Mouse (Mus musculus): ENCODE measurements around the gene Sprn. TPM values are rescaled to one million over a fixed set of nuclear protein-coding genes. Genes with fewer than 3 reads are reported as not detected.

The Sprn gene
- polyA plus RNA-seq (2015; fragmentation: Nextera tagmentation; extraction: Ambion mirVana): 24.9 and 28.2 TPM in 2 replicates

GRCm38 (mm10) chr7:140154218-140154927 lies at the start of gene Sprn:
TSS of gene Sprn (minus strand) at chr7:140154877.
- Histone ChIP-seq H3K9me3 (no peaks in the 10 kb centered on the region), H3K4me3 (peak within 1 kb of the TSS; percentile 49), H3K27ac (replicated peaks) (peak within 1 kb of the TSS; percentile 85), H3K9ac (peak within 1 kb of the TSS; percentile 54), H3K36me3 (no peaks in the 10 kb centered on the region), H3K27me3 (no peaks in the 10 kb centered on the region), H3K4me2 (peak within 1 kb of the TSS; percentile 87), H3K4me1 (replicated peaks) (peaks cover 25% of the 10 kb centered on the region)
- ATAC-seq (ENCODE audit: low FRiP score, low read depth): peak; percentile 83
- 3% methylated on average over 28 of the region's 28 CpGs for WGBS

GRCm38 (mm10) chr7:140201090-140201489 lies 46.4 kb upstream of the Sprn start:
- Histone ChIP-seq H3K4me3 (no peak overlapping the region), H3K9me3 (no peaks in the 10 kb centered on the region), H3K27ac (replicated peaks) (no peak overlapping the region), H3K4me1 (replicated peaks) (no peaks in the 10 kb centered on the region), H3K4me2 (no peak overlapping the region), H3K9ac (no peak overlapping the region), H3K27me3 (no peaks in the 10 kb centered on the region), H3K36me3 (no peaks in the 10 kb centered on the region)
- ATAC-seq (ENCODE audit: low FRiP score, low read depth): no peak
- 91% methylated on average over 4 of the region's 4 CpGs for WGBS

GRCm38 (mm10) chr7:140196002-140196401 lies 41.3 kb upstream of the Sprn start:
- Histone ChIP-seq H3K4me2 (no peak overlapping the region), H3K36me3 (no peaks in the 10 kb centered on the region), H3K9ac (no peak overlapping the region), H3K4me3 (no peak overlapping the region), H3K27ac (replicated peaks) (no peak overlapping the region), H3K4me1 (replicated peaks) (no peaks in the 10 kb centered on the region), H3K9me3 (no peaks in the 10 kb centered on the region), H3K27me3 (no peaks in the 10 kb centered on the region)
- WGBS: 82% methylated on average over 8 of the region's 8 CpGs
- ATAC-seq (ENCODE audit: low FRiP score, low read depth): no peak

DNA sequence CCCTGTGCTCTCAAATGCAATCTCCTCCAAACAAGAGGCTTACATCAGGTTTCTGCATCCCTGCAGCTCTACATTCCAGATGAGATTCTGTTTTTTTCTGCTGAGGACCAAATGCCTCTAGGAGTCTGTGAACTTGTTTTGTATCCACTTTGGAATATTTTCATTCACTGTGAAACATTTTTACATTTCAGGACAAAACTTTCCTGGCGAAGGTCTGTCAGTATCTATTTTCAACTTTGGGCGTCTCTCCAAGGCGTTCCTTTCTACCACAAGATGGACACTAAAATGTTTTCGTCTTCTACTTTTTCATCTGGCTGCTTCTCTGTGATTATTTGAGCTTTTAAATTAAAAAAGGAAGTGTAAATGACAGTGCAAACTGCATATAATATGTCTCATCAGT lies 39.4 kb upstream of the Sprn start:
- 91% methylated on average over 4 of the region's 4 CpGs for WGBS
- no peaks in the 10 kb centered on the region for H3K36me3 ChIP-seq
- H3K4me1 ChIP-seq (replicated peaks): no peaks in the 10 kb centered on the region
- H3K27ac ChIP-seq (replicated peaks): no peak overlapping the region
- H3K9me3 ChIP-seq: no peaks in the 10 kb centered on the region
- no peak overlapping the region for H3K4me2 ChIP-seq
- H3K4me3 ChIP-seq: no peak overlapping the region
- ATAC-seq (ENCODE audit: low FRiP score, low read depth): no peak
- H3K9ac ChIP-seq: no peak overlapping the region
- no peaks in the 10 kb centered on the region for H3K27me3 ChIP-seq

GRCm38 (mm10) chr7:140192851-140193250 lies 38.2 kb upstream of the Sprn start:
- no peak overlapping the region for H3K4me2 ChIP-seq
- no peaks in the 10 kb centered on the region for H3K27me3 ChIP-seq
- H3K4me3 ChIP-seq: no peak overlapping the region
- no peak overlapping the region for H3K9ac ChIP-seq
- no peaks in the 10 kb centered on the region for H3K4me1 ChIP-seq (replicated peaks)
- no peaks in the 10 kb centered on the region for H3K36me3 ChIP-seq
- ATAC-seq (ENCODE audit: low FRiP score, low read depth): no peak
- H3K9me3 ChIP-seq: no peaks in the 10 kb centered on the region
- no peak overlapping the region for H3K27ac ChIP-seq (replicated peaks)
- 79% methylated on average over 2 of the region's 2 CpGs for WGBS

GRCm38 (mm10) chr7:140192445-140192844 lies 37.8 kb upstream of the Sprn start:
- no peaks in the 10 kb centered on the region for H3K27me3 ChIP-seq
- no peak overlapping the region for H3K9ac ChIP-seq
- no peaks in the 10 kb centered on the region for H3K9me3 ChIP-seq
- ATAC-seq (ENCODE audit: low FRiP score, low read depth): no peak
- no peaks in the 10 kb centered on the region for H3K4me1 ChIP-seq (replicated peaks)
- no peak overlapping the region for H3K27ac ChIP-seq (replicated peaks)
- H3K4me3 ChIP-seq: no peak overlapping the region
- no peaks in the 10 kb centered on the region for H3K36me3 ChIP-seq
- 61% methylated on average over 2 of the region's 2 CpGs for WGBS
- no peak overlapping the region for H3K4me2 ChIP-seq

- no peaks in the 10 kb centered on the region for H3K27me3 ChIP-seq
- no peak for ATAC-seq (ENCODE audit: low FRiP score, low read depth)
- no peak overlapping the region for H3K27ac ChIP-seq (replicated peaks)
- no peak overlapping the region for H3K4me2 ChIP-seq
- no peaks in the 10 kb centered on the region for H3K36me3 ChIP-seq
- H3K9me3 ChIP-seq: no peaks in the 10 kb centered on the region
- H3K4me3 ChIP-seq: no peak overlapping the region
- H3K9ac ChIP-seq: no peak overlapping the region
- 88% methylated on average over 1 of the region's 1 CpGs for WGBS
- H3K4me1 ChIP-seq (replicated peaks): no peaks in the 10 kb centered on the region
These were observed 35.8 kb upstream of the Sprn start for GRCm38 (mm10) chr7:140190435-140190834.

DNA sequence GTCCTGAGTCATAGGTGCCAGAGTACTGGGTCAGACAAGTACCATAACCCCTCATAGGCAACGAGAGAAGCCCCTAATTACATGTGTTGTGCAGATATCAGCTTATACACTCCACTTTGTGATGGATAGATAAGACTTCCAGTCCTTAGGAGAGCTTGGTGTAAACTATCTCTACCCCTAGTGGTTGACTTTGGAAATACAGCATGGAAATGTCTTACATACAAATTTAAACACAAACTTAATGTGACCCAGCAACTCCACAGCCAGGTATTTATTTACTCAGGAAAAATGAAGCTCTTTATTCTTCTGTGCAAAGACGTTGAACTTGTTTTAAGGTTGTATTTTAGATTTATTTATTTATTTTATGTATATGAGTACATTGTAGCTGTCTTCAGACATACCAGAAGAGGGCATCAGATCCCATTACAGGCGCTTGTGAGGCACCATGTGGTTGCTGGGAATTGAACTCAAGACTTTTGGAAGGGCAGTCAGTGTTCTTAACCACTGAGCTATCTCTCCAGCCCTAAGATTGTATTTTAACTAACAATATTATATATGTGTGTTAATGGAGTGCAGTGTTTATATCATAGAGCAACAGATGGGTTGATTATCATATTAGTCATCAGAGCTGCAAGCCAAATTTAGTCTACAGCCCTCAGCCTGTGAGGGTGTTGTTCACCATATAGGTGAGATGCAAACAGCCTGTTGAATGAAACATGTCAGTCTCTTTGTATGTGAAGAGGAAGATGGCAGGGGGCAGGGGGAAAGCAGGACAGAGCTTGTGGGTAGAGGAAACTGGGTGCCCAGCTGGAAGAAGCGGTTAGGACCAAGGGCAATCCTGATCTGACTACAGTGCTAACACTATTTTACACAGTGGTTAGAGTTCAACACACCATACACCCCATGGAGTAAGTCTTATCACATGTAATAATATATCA lies 34.0 kb upstream of the Sprn start:
- 67% methylated on average over 4 of the region's 4 CpGs for WGBS

GRCm38 (mm10) chr7:140187721-140188390 lies 33.2 kb upstream of the Sprn start:
- Histone ChIP-seq H3K4me2 (no peak overlapping the region), H3K27ac (replicated peaks) (no peak overlapping the region)

More for the DNA sequence above, 34.0 kb upstream of the Sprn start:
- no peaks in the 10 kb centered on the region for H3K4me1 ChIP-seq (replicated peaks)
- H3K27me3 ChIP-seq: no peaks in the 10 kb centered on the region
- H3K9me3 ChIP-seq: no peaks in the 10 kb centered on the region
- H3K27ac ChIP-seq (replicated peaks): no peak overlapping the region
- ATAC-seq (ENCODE audit: low FRiP score, low read depth): no peak
- no peak overlapping the region for H3K4me3 ChIP-seq
- H3K9ac ChIP-seq: no peak overlapping the region
- H3K4me2 ChIP-seq: no peak overlapping the region
- no peaks in the 10 kb centered on the region for H3K36me3 ChIP-seq

DNA sequence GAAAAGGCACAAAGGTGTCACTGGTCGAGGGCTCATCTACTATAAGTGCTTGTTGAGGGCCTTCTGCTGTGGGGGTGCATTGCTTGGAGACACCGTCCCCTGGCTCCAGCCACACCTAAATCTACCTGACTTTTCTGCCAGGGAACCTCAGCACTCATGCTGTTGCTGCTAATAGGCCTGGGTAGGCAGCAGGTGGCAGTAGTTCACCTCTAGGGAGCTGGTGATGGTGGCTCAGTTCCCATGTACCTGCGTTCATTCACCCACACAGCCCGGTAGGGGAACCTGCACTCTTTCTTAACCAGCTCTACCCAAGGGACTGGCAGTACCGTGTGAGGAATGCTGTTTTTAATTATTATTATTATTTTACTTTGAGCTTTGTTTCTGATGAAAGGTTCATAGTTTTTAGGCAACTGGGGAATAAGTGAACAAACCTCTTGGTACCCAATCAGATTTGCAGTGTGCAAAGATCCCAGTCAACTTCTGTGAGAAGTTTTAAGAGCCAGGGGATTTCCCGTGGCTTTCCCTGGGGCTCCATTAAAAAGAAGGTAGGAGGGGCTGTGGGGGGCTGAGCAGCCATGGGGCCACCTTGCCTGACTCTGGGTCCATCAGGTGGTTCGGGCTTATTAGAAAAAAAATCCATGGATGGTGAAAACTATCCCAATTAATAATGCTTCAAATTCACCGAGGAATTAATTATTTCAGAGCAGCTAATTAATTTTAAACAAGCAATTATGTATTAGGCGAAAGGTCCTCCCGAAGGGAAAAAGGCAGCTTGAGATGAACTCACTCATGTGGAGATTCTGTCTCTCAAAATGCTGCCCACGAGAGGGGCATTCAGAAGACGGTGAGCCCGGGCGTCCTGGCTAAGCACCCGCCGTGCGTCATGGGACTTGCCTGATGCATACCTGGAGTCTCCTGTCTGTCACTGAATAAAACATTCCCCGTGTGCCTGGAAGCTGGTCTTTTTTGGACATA lies 32.3 kb upstream of the Sprn start:
- Histone ChIP-seq H3K4me2 (no peak overlapping the region), H3K27me3 (no peaks in the 10 kb centered on the region), H3K9me3 (no peaks in the 10 kb centered on the region), H3K9ac (no peak overlapping the region), H3K4me1 (replicated peaks) (no peaks in the 10 kb centered on the region), H3K36me3 (no peaks in the 10 kb centered on the region), H3K27ac (replicated peaks) (no peak overlapping the region), H3K4me3 (no peak overlapping the region)
- 59% methylated on average over 18 of the region's 18 CpGs for WGBS
- ATAC-seq (ENCODE audit: low FRiP score, low read depth): no peak

More at GRCm38 (mm10) chr7:140187721-140188390, 33.2 kb upstream of the Sprn start:
- ATAC-seq (ENCODE audit: low FRiP score, low read depth): no peak
- H3K9me3 ChIP-seq: no peaks in the 10 kb centered on the region
- no peaks in the 10 kb centered on the region for H3K27me3 ChIP-seq
- no peak overlapping the region for H3K9ac ChIP-seq
- H3K4me3 ChIP-seq: no peak overlapping the region
- 80% methylated on average over 7 of the region's 7 CpGs for WGBS
- H3K36me3 ChIP-seq: no peaks in the 10 kb centered on the region
- no peaks in the 10 kb centered on the region for H3K4me1 ChIP-seq (replicated peaks)

- no peaks in the 10 kb centered on the region for H3K4me1 ChIP-seq (replicated peaks)
- H3K36me3 ChIP-seq: no peaks in the 10 kb centered on the region
- no peak overlapping the region for H3K9ac ChIP-seq
- whole genome bisulfite sequencing: 91% methylated on average over 4 of the region's 4 CpGs
- H3K27me3 ChIP-seq: no peaks in the 10 kb centered on the region
- ATAC-seq (ENCODE audit: low FRiP score, low read depth): no peak
- H3K27ac ChIP-seq (replicated peaks): no peak overlapping the region
- no peak overlapping the region for H3K4me2 ChIP-seq
- H3K9me3 ChIP-seq: no peaks in the 10 kb centered on the region
- H3K4me3 ChIP-seq: no peak overlapping the region
These were observed 29.5 kb upstream of the Sprn start for GRCm38 (mm10) chr7:140184206-140184605.
